Mouse (Mus musculus) mesoderm, embryonic 11.5 days (tissue): ENCODE measurements around the gene Paf1.
A peak's percentile ranks its signal among the peaks of the same experiment; 100 is the strongest.

ENCODE experiments used
- DNase-seq: peaks from one replicate; pipeline ENCODE4 v3.0.0-alpha.2; 2012; ENCODE audit warnings: low read depth, low spot score

Paf1 gene

DNA sequence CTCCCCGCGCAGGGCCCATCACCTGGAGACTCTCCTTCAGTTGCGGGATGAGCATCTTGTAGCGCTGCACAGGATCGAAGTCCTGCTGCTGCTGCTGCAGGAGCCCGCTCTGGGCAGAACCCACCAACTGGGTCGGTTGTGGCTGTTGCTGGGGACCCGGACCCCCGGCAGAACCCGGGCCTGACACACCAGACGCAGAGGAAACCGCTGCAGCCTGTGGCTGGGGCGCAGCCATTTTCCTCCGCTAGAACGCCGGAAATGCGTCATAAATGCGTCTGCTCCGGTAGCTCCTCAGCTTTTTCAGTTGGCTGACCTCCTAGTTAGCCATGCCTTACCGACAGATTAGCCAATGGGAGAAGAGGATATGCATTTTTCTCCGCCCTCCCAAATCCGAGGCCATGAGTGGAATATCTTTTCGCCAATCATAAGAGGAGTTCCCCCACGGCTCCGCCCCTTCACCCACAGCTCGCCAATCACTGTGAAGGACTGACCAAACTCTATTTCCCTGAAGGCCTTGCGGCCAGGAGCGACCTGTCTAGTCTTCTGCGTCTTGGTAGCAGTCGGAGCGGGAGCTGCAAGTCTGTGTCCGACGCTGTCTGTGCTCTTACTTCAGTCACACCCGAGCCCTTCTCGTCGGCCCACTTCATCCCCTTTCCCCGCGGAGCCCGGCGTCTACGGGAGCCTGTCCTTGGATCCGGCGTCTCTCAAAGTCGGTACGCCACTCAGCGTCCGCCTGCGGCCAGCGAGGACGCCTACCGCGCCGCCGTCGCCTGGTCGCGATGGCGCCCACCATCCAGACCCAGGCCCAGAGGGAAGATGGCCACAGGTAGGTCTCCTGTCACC lies at the start of gene Paf1, which contains the start of gene Med29:
Gene Paf1, plus strand, starts transcription at position 523 of the 843 bp plus-strand sequence.
Gene Med29, minus strand, starts transcription at position 280 of the 843 bp plus-strand sequence.
- DNase-seq, result peak; percentile 99

DNA sequence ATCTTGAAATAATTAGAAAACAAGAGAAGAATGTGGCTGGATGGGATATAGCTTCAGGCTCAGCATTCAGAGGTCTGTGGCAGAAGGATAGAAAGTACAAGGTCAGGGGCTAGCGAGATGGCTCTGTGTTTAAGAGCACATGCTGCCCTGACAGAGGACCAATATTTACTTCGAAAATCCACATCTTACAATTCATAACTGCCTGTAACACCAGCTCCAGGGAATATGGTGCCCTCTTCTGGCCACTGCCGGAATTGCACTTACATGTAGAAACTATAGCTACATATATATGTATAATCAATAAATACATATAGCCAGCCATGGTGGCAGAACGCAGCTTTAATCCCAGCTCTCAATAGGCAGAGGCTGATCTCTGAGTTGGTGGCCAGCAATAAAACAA lies 48.1 kb upstream of the Paf1 start:
- peak; percentile 83 for DNase-seq

DNA sequence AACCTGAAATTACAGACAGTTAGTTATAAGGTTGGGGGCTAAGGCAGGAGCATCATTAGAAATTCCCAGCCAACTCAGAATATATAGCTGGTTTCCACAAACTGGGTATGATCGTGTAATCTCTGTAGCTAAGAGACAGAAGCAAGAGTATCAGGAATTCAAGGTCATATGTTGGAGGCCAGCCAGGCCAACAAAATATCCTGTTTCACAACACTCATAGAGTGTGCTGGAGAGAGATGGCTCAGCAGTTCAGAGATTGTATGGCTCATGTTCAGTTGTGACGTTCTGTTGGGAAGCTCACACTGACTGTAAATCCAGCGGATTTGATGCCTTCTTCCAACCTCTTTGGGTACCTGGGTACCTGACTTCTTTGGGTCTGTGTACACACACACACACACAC lies 45.0 kb upstream of the Paf1 start:
- DNase-seq, result no peak

DNA sequence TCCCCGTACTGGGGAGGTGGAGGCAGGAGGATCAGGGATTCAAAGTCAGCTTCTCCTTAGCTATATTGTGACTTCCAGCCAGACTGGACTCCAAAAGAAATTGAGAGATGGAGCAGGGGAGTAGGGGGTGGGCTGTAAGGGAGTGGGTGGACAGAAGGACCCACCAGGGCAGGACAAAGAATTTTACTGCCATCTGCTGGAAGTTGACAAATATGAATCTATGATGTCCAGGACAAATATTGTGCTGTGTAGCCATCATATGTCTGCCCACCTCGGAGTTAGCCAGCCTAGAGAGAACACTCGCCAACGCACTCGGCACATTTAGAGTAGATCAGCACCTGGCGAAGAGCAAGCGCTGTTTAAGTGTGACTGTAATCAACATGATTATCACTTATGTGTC lies 44.1 kb upstream of the Paf1 start:
- no peak for DNase-seq

DNA sequence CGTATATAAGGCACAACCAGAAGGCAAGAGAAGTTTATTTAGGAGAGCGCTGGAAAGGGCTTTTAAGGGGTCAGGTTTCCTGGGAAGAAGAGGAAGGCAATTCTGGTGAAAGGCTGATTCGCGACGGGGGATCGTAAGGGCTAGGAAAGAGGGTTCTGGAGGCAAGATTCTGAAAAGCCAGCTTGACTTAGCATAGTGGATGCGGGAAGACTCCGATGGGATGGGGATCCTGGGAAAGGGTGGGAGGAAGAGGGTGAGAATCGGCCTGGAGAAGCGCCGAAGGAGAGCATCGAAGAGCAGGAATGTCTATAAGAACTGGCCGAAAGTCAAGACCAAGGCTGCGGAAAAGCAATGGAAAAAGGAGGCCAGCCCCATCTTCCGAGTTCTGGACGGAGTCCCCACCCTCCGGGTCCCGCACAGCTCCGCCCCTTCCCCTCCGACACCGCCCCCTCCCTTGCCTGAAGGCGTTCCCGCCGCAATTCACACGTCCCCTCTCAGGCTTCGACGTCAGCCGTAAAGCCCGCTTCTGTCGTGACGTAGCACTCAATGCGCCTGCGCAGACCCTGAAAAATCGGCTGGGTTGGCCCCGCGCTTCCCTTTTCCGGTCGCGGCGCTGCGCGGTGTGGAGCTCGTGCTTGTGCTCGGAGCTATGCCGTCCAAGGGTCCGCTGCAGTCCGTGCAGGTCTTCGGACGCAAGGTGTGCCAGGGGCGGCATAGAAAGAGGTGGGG lies 42.4 kb upstream of the Paf1 start, which contains the start of gene Rps16:
Gene Rps16, plus strand, starts transcription at position 498 of the 729 bp plus-strand sequence.
- DNase-seq, result peak; percentile 98

DNA sequence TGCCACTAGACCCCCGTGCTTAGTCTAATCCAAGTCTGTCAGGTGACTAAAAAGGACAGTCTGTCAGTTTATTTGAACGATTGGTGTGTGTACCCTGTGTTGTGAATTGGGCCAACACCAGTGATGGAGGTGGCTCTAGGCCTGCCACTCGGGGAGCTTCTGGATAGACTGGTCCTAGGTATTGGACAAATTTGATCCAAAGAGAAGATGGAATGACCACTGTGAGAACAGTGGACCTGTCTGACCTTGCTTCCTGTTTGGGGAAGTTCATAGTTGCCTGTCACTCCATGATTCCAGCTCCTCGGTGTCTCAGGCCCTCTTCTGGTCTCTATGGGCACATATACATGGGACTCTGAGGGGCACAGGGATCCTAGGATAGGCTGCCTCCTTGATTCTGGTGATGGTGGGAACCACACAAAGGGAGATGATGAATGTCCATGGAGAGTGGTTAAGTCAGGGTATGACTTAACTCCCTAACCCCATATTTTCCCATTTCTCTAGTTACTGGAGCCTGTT lies 41.0 kb upstream of the Paf1 start:
- no peak for DNase-seq

DNA sequence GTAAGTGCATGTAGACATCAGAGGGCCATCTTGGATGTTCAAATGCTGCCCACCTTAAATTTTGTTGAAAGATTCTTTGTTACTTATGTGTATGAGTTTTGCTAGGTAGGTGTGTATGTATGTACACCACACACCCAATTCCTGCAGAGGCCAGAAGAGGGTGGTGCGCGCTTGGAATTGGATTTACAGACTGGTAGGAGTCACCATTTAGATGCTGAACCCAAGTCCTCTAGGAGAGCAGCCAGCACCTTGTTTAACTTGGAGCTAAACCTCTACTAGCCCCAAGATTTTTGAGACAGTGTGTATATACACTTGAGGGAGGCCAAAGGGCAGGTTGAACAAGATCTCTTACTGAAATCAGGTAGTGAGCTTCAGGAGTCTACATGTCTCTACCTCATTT lies 39.5 kb upstream of the Paf1 start:
- no peak for DNase-seq

DNA sequence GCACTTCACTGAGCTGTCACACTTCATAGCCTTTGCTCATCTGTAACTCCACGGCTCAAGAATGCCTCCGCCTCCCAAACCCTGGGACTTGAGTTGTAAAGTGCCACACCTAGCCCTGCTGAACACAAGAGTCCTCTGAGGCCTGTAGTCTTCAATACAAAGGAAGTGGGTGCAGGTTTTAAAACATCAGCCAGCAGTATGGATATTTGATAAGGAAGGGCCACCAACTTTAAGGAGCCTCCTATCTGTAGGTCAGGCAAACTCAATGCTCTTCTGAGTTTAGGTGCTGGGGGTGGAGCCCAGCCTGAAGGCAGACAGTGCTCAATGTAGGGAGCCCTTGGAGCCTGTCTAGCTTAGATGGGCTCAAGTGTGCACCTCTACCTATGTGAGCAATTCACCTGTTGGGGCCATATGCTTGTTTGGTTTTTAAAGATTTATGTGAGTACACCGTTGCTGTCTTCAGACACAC lies 38.6 kb upstream of the Paf1 start:
- DNase-seq, result no peak

DNA sequence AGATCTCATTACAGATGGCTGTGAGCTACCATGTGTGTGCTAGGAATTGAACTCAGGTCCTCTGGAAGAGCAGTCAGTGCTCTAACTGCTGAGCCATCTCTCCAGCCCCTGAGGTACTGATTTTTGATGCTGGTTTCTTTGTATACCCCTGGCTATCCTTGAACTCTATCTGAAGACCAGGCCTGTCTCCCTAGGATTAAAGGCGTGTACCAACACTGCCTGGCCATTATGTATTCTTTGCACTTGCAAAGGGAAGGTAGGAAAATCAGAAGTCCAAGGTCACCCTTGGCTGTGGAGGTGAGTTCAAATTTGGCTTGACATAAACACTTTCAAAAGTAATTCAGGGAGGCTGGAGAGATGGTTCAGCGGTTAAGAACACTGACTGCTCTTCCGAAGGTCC lies 38.2 kb upstream of the Paf1 start:
- no peak for DNase-seq

DNA sequence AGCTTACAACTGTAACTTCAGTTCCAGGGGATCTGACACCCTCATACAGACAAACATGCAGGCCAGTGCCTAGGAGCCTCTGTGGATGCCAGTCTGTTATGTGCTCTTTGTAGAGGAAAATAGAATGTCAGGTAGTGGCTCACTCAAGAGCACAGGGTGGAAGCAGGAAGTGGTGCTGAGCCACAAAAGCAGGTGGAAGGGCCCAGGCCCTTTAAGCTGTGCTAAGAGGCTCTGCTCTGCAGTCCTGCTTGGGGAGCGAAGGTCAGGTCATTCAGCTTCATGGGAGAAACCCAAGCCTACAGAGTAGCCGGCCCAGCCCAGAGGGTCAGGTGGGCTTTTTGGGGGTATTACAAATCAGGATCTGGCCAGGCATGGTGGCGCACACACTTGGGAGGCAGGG lies 37.5 kb upstream of the Paf1 start:
- no peak for DNase-seq

DNA sequence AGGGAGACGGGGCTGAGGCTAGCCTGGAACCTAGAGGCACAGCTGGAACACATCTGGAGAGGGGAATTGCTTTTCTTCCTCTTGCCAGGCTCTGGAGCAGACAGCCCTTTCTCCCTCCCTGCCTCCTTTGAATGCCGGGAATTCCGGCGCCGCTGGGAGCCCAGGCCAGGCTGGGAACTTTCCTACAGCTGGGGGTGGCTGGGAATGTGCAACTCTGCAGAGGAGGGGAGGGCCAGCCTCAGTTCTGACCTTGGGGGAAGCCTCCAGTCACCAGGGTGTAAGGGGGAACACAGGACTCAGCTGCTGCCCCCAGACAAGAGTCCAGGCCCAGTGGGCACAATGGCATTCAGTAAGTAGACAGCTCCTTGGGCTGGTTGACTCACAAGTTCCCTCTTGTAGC lies 35.8 kb upstream of the Paf1 start:
- peak; percentile 79 for DNase-seq

DNA sequence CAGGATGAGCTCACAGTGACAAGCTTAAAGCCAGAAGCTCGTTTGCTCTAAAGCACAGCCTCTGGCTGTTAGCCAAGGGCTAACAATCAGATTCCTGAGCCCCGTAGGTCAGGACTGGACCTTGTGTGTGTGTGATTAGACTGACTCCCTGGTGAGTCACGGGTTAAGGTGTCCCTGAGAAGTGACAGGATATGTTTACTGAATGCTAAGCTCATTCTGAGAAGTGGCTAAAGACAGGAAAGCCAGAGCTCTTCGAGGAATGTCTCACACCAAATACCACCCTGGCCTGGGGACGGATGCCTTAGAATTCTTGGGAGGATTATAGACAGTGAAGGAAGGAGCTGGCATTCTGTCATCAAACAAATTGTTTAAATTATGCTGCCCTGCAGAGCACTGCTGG lies 34.8 kb upstream of the Paf1 start:
- no peak for DNase-seq

DNA sequence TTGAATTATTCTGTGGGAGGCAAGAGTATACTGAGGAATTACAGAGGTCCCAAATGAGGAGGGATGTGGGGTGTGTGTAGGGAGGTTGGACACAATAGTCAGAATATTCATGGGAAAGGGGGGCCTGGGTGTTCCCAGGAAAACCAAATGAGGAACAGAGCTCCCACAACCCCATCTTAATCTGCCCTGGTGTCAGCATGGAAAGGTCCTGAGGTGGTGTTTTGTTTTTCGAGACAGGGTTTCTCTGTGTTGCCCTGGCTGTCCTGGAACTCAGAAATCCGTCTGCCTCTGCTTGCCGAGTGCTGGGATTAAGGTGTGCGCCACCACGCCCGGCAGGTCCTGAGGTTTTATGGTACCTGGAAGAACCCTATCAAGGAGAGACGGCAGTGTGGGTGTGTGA lies 34.3 kb upstream of the Paf1 start:
- DNase-seq, result no peak

DNA sequence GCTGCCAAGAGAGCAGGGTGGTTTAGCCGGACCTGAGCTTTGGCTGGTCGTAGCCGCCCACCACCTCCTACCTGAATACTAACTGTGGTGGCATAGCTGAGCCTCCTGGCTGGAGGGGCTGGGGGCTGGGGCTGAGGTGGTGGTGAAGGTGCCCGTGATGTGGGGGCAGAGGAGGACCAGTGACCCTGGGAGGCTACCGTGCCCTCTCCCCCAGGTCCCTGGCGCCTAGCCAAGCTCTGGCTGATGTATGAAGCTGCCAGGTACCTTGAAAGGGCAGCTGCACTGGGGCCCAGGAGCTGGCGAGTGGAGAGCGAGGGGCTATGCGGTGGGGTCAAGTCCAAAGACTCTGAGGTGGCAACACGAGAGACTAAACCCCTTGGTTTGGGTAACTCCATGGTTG lies 32.9 kb upstream of the Paf1 start:
- no peak for DNase-seq

DNA sequence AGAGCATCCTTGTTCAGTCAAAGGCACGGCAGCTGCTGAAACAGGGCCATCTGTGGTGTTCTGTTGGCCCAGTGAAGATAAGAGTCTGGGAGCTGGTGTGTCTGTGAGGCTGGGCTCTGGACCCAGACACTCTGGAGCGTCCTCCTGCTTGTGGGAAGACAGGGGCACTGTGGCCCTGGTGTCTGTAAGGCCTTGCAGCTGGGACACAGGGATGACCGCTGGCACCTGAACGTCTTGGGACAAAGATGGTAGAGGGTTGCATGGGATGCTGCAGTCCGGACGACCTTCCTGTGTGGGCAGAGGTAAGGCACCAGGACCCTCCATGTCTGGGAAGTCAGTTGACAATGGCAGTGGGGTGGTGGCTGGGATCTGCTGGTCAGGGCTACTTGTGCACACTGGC lies 32.5 kb upstream of the Paf1 start:
- DNase-seq, result no peak

DNA sequence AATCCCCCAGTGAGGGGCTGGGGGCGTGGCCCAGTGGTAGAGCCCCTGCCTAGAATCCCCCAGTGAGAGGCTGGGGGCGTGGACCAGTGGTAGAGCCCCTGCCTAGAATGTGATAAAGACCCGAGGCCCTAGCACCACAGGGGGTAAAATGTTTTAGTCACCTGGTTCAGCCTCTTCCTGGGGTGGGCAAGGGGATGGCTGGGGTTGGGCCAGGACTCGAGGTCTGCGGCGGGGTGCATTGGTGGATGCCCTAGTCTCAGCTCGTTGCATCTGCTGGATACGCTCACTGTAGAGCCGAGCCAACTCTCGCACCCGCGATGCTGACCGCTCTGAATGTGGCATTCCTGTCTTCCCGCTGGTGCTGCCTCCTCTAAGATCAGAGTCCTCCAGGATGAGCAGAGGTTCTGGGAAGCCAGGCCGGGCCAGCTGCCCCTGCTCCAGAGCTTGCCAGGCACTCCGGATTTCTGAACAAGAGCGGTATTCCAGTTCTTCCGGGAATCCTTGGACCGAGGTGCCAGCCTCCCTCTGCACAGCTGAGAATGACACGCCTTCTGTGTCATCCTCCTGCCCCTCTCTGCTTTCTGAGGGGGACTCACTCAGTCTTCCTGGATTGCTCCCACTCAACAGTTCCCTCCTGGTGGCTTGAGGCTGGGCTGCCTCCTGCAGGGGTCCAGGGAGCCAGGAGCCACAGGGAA lies 31.0 kb upstream of the Paf1 start:
- DNase-seq, result no peak

DNA sequence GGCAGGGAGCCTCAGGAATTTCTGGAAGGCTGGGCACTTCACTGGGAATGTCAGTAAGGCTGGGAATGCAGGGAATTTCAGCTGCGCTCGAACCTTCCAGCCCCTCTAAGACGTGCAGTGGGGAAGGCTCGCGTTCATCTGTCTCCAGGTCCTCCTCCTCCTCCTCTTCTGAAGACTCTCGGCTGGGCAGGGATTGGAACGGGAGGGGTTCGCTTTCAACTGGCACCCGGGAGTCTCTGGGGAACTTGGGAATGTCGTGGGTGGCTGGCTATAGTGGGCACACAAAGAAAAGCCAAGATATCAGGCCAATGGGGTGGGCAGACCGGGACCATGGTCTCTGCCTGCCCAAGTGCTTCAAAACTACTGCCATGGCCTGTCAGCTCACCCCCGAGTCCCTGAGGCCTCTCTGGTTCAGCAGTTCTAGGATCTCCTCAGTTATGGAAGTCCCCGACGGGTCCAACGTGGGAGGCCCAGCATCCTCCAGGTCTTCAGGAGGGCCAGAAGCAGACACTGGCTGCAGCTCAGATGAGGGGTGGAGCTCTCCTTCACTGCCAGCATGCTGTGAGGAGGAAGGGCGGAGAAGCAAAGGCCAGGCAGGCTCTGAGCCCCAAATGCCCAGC lies 30.2 kb upstream of the Paf1 start:
- no peak for DNase-seq

DNA sequence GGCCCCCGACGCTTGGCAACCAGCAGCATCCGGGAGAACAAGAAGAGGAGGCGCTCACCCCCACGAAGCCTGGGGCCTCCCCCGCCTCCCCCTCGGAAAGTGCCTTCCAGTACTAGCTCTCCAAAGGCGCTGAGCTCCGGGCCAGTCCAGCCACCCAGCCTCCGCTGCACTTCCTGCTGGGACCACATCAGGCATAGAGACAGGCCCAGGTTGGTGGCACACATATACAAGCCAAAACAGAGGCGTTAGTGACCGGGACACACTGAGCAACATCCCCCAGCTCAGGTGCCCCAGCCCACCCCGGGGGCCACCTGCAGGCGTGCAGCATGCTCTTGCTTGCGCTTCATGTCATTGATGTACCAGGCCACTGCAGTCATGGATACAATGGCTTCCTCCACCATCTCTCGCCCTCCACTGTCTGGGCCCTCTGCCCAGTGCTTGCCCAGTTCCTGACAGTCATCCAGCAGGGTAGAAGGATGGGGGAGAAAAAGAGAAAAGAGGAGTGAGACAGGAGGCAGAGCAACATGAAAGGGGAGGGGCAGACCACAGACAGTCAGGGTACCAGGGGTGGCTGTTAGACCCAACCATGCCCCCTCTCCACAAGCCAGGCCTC lies 25.0 kb upstream of the Paf1 start:
- DNase-seq, result no peak

DNA sequence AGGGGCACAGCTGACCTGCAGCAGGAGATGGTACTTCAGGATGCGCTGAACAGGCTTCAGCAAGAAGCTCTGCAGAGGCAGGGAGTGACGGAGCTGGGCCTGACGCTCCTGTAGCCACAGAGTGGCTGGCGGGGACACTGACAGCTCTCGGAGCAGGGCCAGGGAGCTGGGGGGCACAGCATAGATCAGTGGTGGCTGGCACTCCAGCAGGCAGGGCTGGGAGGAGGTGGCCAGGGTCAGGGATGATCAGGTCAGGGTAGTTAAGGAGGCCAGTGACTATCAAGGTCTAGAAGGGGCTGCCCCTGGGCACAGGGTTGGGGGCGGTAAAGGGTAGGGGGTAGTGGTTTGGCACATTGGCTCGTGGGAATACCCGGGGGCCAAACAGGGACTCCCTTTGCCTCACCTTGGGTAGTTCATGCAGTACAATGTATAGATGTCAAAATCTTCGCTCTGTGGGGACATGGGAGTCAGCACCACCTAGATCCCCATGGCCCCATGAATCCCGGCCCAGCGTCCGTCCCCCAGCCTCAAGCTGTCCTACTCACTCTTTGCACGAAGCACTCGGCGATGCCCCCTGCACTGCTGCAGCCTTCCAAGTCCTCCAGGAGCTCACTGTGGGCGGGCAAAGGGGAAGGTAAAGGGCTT lies 24.4 kb upstream of the Paf1 start:
- no peak for DNase-seq

DNA sequence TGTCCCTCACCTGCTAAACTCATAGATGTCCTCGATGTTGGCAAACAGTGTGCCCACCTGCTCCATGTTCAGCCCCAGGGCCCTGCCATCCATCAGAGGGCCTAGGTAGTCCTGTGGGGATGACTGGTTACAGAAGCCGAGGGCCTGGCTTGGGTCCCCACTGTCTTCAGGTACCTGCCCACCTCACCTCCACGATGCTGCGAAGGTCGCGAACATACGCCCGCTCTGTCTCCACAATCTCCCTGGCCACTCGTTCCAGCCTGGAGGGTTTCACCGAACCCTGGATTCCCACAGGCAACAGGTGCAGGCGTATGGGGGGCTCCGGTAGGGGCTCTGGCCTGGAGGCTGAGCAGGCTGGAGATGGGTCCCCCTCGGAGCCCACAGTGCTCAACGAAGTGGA lies 22.7 kb upstream of the Paf1 start:
- DNase-seq, result no peak
